Mouse (Mus musculus): Measurements from ENCODE around the gene Pcca. TPM values are rescaled to one million over a fixed set of nuclear protein-coding genes. Genes with fewer than 3 reads are reported as not detected.

Gene Pcca
- total RNA-seq, 2 experiments from 2014 or later: 30.2 to 34.4 TPM

- intact Hi-C loops (cut with DNase I): no loop called here
Observed at GRCm38 (mm10) chr14:122871841-122872580, 337.9 kb downstream of the Pcca start.

GRCm38 (mm10) chr14:122872612-122873011, 338.5 kb downstream of the Pcca start:
- intact Hi-C loops (cut with DNase I): no loop called here
- DNase-seq (ENCODE audit: low spot score in 2 of 2): no peak

More at GRCm38 (mm10) chr14:122871841-122872580, 337.9 kb downstream of the Pcca start:
- DNase-seq (ENCODE audit: low spot score in 2 of 2): no peak

GRCm38 (mm10) chr14:122875056-122875455, 340.9 kb downstream of the Pcca start:
- intact Hi-C loops (cut with DNase I): loop anchor here (5.0 kb wide), 1 partner anchor 388 kb away; no protein-coding TSS in a partner anchor
- no peak for DNase-seq (ENCODE audit: low spot score in 2 of 2)

GRCm38 (mm10) chr14:122875636-122876035, 341.5 kb downstream of the Pcca start:
- intact Hi-C loops (cut with DNase I): loop anchor here (2.0 to 5.0 kb wide), 3 partner anchors 367 to 653 kb away; no protein-coding TSS in a partner anchor
- DNase-seq (ENCODE audit: low spot score in 2 of 2): no peak

- peak; percentile 87 to 90 for DNase-seq (ENCODE audit: low spot score in 2 of 2)
- intact Hi-C loops (cut with DNase I): loop anchor here (2.0 to 5.0 kb wide), 3 partner anchors 367 to 653 kb away; no protein-coding TSS in a partner anchor
Observed at GRCm38 (mm10) chr14:122876163-122876562, 342.0 kb downstream of the Pcca start.

GRCm38 (mm10) chr14:122876723-122877122, 342.6 kb downstream of the Pcca start:
- DNase-seq (ENCODE audit: low spot score in 2 of 2): no peak
- intact Hi-C loops (cut with DNase I): loop anchor here (2.0 to 5.0 kb wide), 3 partner anchors 368 to 654 kb away; no protein-coding TSS in a partner anchor

GRCm38 (mm10) chr14:122877787-122878186, 343.7 kb downstream of the Pcca start:
- intact Hi-C loops (cut with DNase I): loop anchor here (2.0 to 5.0 kb wide), 3 partner anchors 369 to 655 kb away; no protein-coding TSS in a partner anchor
- DNase-seq (ENCODE audit: low spot score in 2 of 2): no peak

GRCm38 (mm10) chr14:122880291-122880690, 346.2 kb downstream of the Pcca start:
- no peak for DNase-seq (ENCODE audit: low spot score in 2 of 2)
- intact Hi-C loops (cut with DNase I): no loop called here

GRCm38 (mm10) chr14:122881699-122882098, 347.6 kb downstream of the Pcca start:
- intact Hi-C loops (cut with DNase I): no loop called here
- DNase-seq (ENCODE audit: low spot score in 2 of 2): no peak

GRCm38 (mm10) chr14:122882201-122882639, 348.1 kb downstream of the Pcca start:
- intact Hi-C loops (cut with DNase I): no loop called here

GRCm38 (mm10) chr14:122882795-122883409, 348.8 kb downstream of the Pcca start:
- intact Hi-C loops (cut with DNase I): no loop called here
- DNase-seq (ENCODE audit: low spot score in 2 of 2): no peak

More at GRCm38 (mm10) chr14:122882201-122882639, 348.1 kb downstream of the Pcca start:
- DNase-seq (ENCODE audit: low spot score in 2 of 2): no peak

- intact Hi-C loops (cut with DNase I): no loop called here
Observed at GRCm38 (mm10) chr14:122883410-122883806, 349.3 kb downstream of the Pcca start.

GRCm38 (mm10) chr14:122883821-122884584, 349.9 kb downstream of the Pcca start:
- DNase-seq (ENCODE audit: low spot score in 2 of 2): peak in 1 of 2 experiments; percentile 24
- intact Hi-C loops (cut with DNase I): no loop called here

More at GRCm38 (mm10) chr14:122883410-122883806, 349.3 kb downstream of the Pcca start:
- DNase-seq (ENCODE audit: low spot score in 2 of 2): no peak

- intact Hi-C loops (cut with DNase I): no loop called here
- peak in 1 of 2 experiments; percentile 47 for DNase-seq (ENCODE audit: low spot score in 2 of 2)
Observed at GRCm38 (mm10) chr14:122885893-122886292, 351.8 kb downstream of the Pcca start.

GRCm38 (mm10) chr14:122887278-122887677, 353.2 kb downstream of the Pcca start:
- DNase-seq (ENCODE audit: low spot score in 2 of 2): no peak
- intact Hi-C loops (cut with DNase I): no loop called here

GRCm38 (mm10) chr14:122887702-122888479, 353.8 kb downstream of the Pcca start:
- DNase-seq (ENCODE audit: low spot score in 2 of 2): no peak
- intact Hi-C loops (cut with DNase I): no loop called here

- no peak for DNase-seq (ENCODE audit: low spot score in 2 of 2)
- intact Hi-C loops (cut with DNase I): no loop called here
Observed at GRCm38 (mm10) chr14:122888480-122888872, 354.4 kb downstream of the Pcca start.

- intact Hi-C loops (cut with DNase I): no loop called here
- no peak for DNase-seq (ENCODE audit: low spot score in 2 of 2)
Observed at GRCm38 (mm10) chr14:122891470-122891968, 357.4 kb downstream of the Pcca start.

- intact Hi-C loops (cut with DNase I): no loop called here
- DNase-seq (ENCODE audit: low spot score in 2 of 2): no peak
Observed at GRCm38 (mm10) chr14:122896106-122896505, 362.0 kb downstream of the Pcca start.

All from left cerebral cortex, postnatal 14 days (tissue).